Mouse (Mus musculus): ENCODE results near the gene Spn. TPM values are rescaled to one million over a fixed set of nuclear protein-coding genes. Genes with fewer than 3 reads are reported as not detected.

Gene Spn
- 10.0 TPM for polyA plus RNA-seq (2014; fragmentation: Illumina TruSeq; extraction: RNeasy Lipid Tissue Mini Kit (QIAGEN cat#74804); ENCODE audit: insufficient read depth, low read depth, low replicate concordance)

DNA sequence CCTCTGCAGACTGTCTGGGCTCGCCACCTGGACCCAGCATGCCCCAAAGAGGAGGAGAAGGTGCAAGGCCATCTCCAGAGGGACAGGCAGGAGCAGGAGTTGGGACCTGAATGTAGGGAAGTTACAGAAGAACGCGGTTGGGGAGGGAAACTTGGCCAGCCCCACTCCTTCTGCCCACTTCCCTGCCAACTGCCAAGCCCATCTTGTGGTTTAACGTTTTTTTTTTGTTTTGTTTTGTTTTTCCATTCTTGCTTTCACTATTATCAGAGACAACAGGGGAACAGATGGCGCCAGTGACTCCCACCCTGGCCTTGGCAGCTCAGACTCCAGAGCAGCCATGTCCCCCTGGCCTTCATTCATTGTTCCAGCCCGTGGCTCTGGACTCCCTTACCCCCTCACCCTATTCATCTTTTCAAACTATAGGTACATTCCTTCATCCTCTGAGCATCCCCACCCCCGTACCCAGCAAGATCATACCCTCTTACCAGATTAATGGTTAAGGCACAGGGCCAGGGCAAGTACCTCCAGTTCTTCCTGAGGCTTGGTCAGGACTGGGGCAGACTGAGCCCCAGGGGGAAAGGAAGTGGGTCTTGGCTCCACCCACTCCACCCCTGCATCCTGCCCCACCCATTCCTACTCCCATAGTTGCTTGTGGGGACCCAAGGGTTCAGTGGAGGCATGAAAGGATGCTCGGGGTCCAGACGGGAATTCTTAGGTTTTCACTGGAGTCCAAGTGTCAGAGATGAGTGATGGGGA, at the start of gene Spn:
TSS of gene Spn (minus strand) at position 562 of the 756 bp plus-strand sequence.

DNA sequence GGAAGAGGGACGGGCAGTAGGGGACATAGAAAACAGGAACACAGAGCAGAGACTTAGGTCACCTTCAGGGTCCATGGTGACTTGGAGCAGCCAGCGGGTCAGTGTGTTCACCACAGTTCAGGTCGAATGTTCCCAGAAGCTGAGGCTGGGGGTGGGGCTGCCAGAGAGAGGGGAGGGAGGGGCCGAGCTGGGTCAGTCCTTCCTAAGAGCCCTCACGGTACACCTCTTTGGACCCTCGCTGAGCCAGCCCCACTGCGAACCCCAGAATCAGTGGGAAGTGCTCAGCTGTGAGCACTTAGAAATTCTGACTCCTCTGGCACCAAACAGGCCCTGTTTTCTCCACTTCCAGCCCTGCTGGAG, 15.7 kb downstream of the Spn start, which contains the start of gene Qprt:
TSS of gene Qprt (minus strand) at position 316 of the 360 bp plus-strand sequence.

DNA sequence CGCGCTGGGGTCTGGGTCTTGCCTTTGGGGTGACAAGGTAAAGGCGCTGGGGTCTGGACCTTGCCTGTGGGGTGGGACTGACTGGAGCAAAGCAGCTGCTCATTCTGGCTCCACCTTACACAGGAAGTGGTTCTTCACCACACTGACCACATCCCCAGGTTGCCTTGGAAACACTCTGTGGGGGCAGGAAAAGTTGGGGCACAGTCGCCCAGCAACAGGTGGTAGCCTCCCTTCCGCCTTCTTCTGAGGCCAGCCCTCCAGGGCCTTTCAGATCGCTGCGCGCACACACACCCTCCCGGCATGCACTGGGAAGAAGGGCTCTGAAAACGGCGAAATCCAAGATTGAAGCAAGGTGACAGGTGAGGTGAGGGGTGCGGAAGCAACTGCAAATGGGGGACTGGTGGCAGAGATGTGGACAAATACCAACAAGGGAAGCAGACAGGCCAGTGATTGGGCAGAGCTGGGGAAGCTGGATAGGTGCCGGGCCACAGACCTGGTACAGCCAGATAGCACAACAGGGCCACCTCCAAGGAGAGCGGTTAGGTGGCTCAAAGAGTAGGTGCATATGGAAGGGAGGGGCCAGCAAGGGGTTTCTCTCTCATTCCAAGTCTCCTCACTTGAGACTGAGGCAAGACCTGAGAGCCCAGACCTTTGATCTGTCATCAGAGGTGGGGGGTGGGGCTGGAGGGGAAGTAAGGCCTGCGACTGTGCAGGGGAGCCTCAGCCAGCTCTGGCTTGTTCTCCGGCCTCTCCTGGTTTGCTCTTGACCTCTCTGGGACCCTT, 46.3 kb downstream of the Spn start, which contains the start of gene AI467606:
TSS of gene AI467606 (plus strand) at position 246 of the 783 bp plus-strand sequence.

DNA sequence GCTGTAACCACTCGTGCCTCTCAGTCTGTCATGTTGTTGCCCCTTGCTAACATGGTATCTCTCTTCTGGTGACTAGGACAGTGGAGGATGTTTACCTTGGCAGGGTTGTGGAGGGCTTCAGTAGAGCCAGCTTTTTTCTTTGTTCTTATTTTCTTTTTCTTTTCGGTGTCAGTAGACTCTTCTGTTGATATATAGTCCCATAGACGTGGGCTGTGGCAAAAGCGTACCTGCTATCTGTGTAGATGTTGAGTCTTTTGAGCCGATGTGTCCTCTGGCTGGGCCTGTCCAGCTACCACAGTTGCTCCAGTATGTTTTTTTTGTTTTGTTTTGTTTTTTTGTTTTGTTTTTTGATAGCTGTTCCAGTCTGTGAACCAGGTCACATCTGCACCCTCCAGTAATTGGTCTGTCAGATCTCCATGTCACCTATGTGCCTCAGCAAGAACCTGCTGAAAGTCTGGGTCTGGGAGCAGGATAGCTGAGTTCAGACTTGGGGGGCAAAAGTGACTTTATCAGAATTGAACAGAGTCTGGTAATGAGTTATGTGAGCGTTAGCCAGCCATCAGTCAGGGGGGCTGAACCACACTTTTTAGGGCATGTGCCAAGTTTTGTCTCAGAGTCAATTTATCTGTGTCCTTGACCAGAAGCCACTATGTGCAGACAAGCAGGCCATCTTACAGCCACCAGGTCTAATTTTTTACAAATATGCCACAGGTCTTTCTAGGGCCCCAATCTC, 50.2 kb downstream of the Spn start, which contains the start of gene Zg16:
TSS of gene Zg16 (minus strand) at position 51 of the 733 bp plus-strand sequence.

Other genes starting within 250 kb of the Spn start
- 57.2 TPM for gene Tmem219, start 214.9 kb downstream of the Spn start, polyA plus RNA-seq (2014; fragmentation: Illumina TruSeq; extraction: RNeasy Lipid Tissue Mini Kit (QIAGEN cat#74804); ENCODE audit: insufficient read depth, low read depth, low replicate concordance)
- 6.6 TPM for gene Kctd13, start 208.9 kb downstream of the Spn start, polyA plus RNA-seq (2014; fragmentation: Illumina TruSeq; extraction: RNeasy Lipid Tissue Mini Kit (QIAGEN cat#74804); ENCODE audit: insufficient read depth, low read depth, low replicate concordance)
- not detected for gene Asphd1, start 188.2 kb downstream of the Spn start, polyA plus RNA-seq (2014; fragmentation: Illumina TruSeq; extraction: RNeasy Lipid Tissue Mini Kit (QIAGEN cat#74804); ENCODE audit: insufficient read depth, low read depth, low replicate concordance)
- gene Sez6l2, start 187.3 kb downstream of the Spn start, polyA plus RNA-seq (2014; fragmentation: Illumina TruSeq; extraction: RNeasy Lipid Tissue Mini Kit (QIAGEN cat#74804); ENCODE audit: insufficient read depth, low read depth, low replicate concordance) = 0.34 TPM
- 102 TPM for gene Cdipt, start 161.9 kb downstream of the Spn start, polyA plus RNA-seq (2014; fragmentation: Illumina TruSeq; extraction: RNeasy Lipid Tissue Mini Kit (QIAGEN cat#74804); ENCODE audit: insufficient read depth, low read depth, low replicate concordance)
- 4.1 TPM for gene Cdiptos, start 161.7 kb downstream of the Spn start, polyA plus RNA-seq (2014; fragmentation: Illumina TruSeq; extraction: RNeasy Lipid Tissue Mini Kit (QIAGEN cat#74804); ENCODE audit: insufficient read depth, low read depth, low replicate concordance)
- gene Mvp, start 123.2 kb downstream of the Spn start, polyA plus RNA-seq (2014; fragmentation: Illumina TruSeq; extraction: RNeasy Lipid Tissue Mini Kit (QIAGEN cat#74804); ENCODE audit: insufficient read depth, low read depth, low replicate concordance) = 46.3 TPM
- not detected for gene Pagr1b, start 121.3 kb downstream of the Spn start, polyA plus RNA-seq (2014; fragmentation: Illumina TruSeq; extraction: RNeasy Lipid Tissue Mini Kit (QIAGEN cat#74804); ENCODE audit: insufficient read depth, low read depth, low replicate concordance)
- 10.9 TPM for gene Pagr1a, start 120.5 kb downstream of the Spn start, polyA plus RNA-seq (2014; fragmentation: Illumina TruSeq; extraction: RNeasy Lipid Tissue Mini Kit (QIAGEN cat#74804); ENCODE audit: insufficient read depth, low read depth, low replicate concordance)
- gene Gm42742, start 116.7 kb downstream of the Spn start, polyA plus RNA-seq (2014; fragmentation: Illumina TruSeq; extraction: RNeasy Lipid Tissue Mini Kit (QIAGEN cat#74804); ENCODE audit: insufficient read depth, low read depth, low replicate concordance) = 24.7 TPM
- 0.74 TPM for gene Prrt2, start 116.6 kb downstream of the Spn start, polyA plus RNA-seq (2014; fragmentation: Illumina TruSeq; extraction: RNeasy Lipid Tissue Mini Kit (QIAGEN cat#74804); ENCODE audit: insufficient read depth, low read depth, low replicate concordance)
- gene Maz, start 110.8 kb downstream of the Spn start, polyA plus RNA-seq (2014; fragmentation: Illumina TruSeq; extraction: RNeasy Lipid Tissue Mini Kit (QIAGEN cat#74804); ENCODE audit: insufficient read depth, low read depth, low replicate concordance) = 57.2 TPM
- 0.95 TPM for gene Kif22, start 95.4 kb downstream of the Spn start, polyA plus RNA-seq (2014; fragmentation: Illumina TruSeq; extraction: RNeasy Lipid Tissue Mini Kit (QIAGEN cat#74804); ENCODE audit: insufficient read depth, low read depth, low replicate concordance)
- gene Zg16, start 50.5 kb downstream of the Spn start, polyA plus RNA-seq (2014; fragmentation: Illumina TruSeq; extraction: RNeasy Lipid Tissue Mini Kit (QIAGEN cat#74804); ENCODE audit: insufficient read depth, low read depth, low replicate concordance) = not detected
- gene AI467606, start 46.5 kb downstream of the Spn start, polyA plus RNA-seq (2014; fragmentation: Illumina TruSeq; extraction: RNeasy Lipid Tissue Mini Kit (QIAGEN cat#74804); ENCODE audit: insufficient read depth, low read depth, low replicate concordance) = 23.2 TPM
- 0.22 TPM for gene Qprt, start 15.6 kb downstream of the Spn start, polyA plus RNA-seq (2014; fragmentation: Illumina TruSeq; extraction: RNeasy Lipid Tissue Mini Kit (QIAGEN cat#74804); ENCODE audit: insufficient read depth, low read depth, low replicate concordance)
- 33.6 TPM for gene Cd2bp2, start 58.2 kb upstream of the Spn start, polyA plus RNA-seq (2014; fragmentation: Illumina TruSeq; extraction: RNeasy Lipid Tissue Mini Kit (QIAGEN cat#74804); ENCODE audit: insufficient read depth, low read depth, low replicate concordance)
- 16.9 TPM for gene Tbc1d10b, start 70.6 kb upstream of the Spn start, polyA plus RNA-seq (2014; fragmentation: Illumina TruSeq; extraction: RNeasy Lipid Tissue Mini Kit (QIAGEN cat#74804); ENCODE audit: insufficient read depth, low read depth, low replicate concordance)
- 4.2 TPM for gene Mylpf, start 71.1 kb upstream of the Spn start, polyA plus RNA-seq (2014; fragmentation: Illumina TruSeq; extraction: RNeasy Lipid Tissue Mini Kit (QIAGEN cat#74804); ENCODE audit: insufficient read depth, low read depth, low replicate concordance)
- gene Zfp553, start 95.2 kb upstream of the Spn start, polyA plus RNA-seq (2014; fragmentation: Illumina TruSeq; extraction: RNeasy Lipid Tissue Mini Kit (QIAGEN cat#74804); ENCODE audit: insufficient read depth, low read depth, low replicate concordance) = 5.6 TPM
- 23.5 TPM for gene Sept1, start 95.3 kb upstream of the Spn start, polyA plus RNA-seq (2014; fragmentation: Illumina TruSeq; extraction: RNeasy Lipid Tissue Mini Kit (QIAGEN cat#74804); ENCODE audit: insufficient read depth, low read depth, low replicate concordance)
- 10.4 TPM for gene Zfp771, start 106.5 kb upstream of the Spn start, polyA plus RNA-seq (2014; fragmentation: Illumina TruSeq; extraction: RNeasy Lipid Tissue Mini Kit (QIAGEN cat#74804); ENCODE audit: insufficient read depth, low read depth, low replicate concordance)
- 29.4 TPM for gene Dctpp1, start 122.9 kb upstream of the Spn start, polyA plus RNA-seq (2014; fragmentation: Illumina TruSeq; extraction: RNeasy Lipid Tissue Mini Kit (QIAGEN cat#74804); ENCODE audit: insufficient read depth, low read depth, low replicate concordance)
- 23.5 TPM for gene Sephs2, start 136.2 kb upstream of the Spn start, polyA plus RNA-seq (2014; fragmentation: Illumina TruSeq; extraction: RNeasy Lipid Tissue Mini Kit (QIAGEN cat#74804); ENCODE audit: insufficient read depth, low read depth, low replicate concordance)
- 12.3 TPM for gene Itgal, start 158.4 kb upstream of the Spn start, polyA plus RNA-seq (2014; fragmentation: Illumina TruSeq; extraction: RNeasy Lipid Tissue Mini Kit (QIAGEN cat#74804); ENCODE audit: insufficient read depth, low read depth, low replicate concordance)
- gene Zfp768, start 207.8 kb upstream of the Spn start, polyA plus RNA-seq (2014; fragmentation: Illumina TruSeq; extraction: RNeasy Lipid Tissue Mini Kit (QIAGEN cat#74804); ENCODE audit: insufficient read depth, low read depth, low replicate concordance) = 12.4 TPM
- 6.3 TPM for gene Zfp747, start 238.2 kb upstream of the Spn start, polyA plus RNA-seq (2014; fragmentation: Illumina TruSeq; extraction: RNeasy Lipid Tissue Mini Kit (QIAGEN cat#74804); ENCODE audit: insufficient read depth, low read depth, low replicate concordance)
- gene 9130019O22Rik, start 249.3 kb upstream of the Spn start, polyA plus RNA-seq (2014; fragmentation: Illumina TruSeq; extraction: RNeasy Lipid Tissue Mini Kit (QIAGEN cat#74804); ENCODE audit: insufficient read depth, low read depth, low replicate concordance) = 2.7 TPM